Mouse (Mus musculus) midbrain, embryonic 11.5 days (tissue): ENCODE data around the gene Olfr209. TPM values are rescaled to one million over a fixed set of nuclear protein-coding genes. Genes with fewer than 3 reads are reported as not detected.
"Not testable (repeated sequence)": the region's sequence is repeated elsewhere in the genome, so short reads cannot be mapped to it uniquely, and the experiment has no call there.

ENCODE experiments used
- ATAC-seq: fragments of 200-750 bp; cut with Nextera tagmentation; 2 replicates; pipeline ENCODE4 v1.8.0; 2017; ENCODE audit warnings: moderate TSS enrichment, moderate library complexity; ENCODE audit not compliant: low FRiP score
- DNase-seq: peaks from one replicate; pipeline ENCODE4 v3.0.0; 2015; ENCODE audit warnings: low spot score; ENCODE audit errors: missing footprints
- H3K27ac ChIP-seq: fragments of 300-500 bp; sonication (generic); 2 replicates; pipeline ENCODE4 v1.5.1; 2014; ENCODE audit warnings: low read depth, low read length
- H3K27me3 ChIP-seq: fragments of 300-500 bp; sonication (generic); 2 replicates; pipeline ENCODE4 v1.6.1; 2014; ENCODE audit warnings: mild to moderate bottlenecking, low read length, moderate library complexity, mixed read lengths; ENCODE audit not compliant: control insufficient read depth, insufficient read depth
- H3K36me3 ChIP-seq: fragments of 300-500 bp; sonication (generic); 2 replicates; pipeline ENCODE4 v1.6.1; 2014; ENCODE audit warnings: mild to moderate bottlenecking, low read length, moderate library complexity, mixed read lengths; ENCODE audit not compliant: control insufficient read depth, insufficient read depth
- H3K4me1 ChIP-seq: fragments of 300-500 bp; sonication (generic); 2 replicates; pipeline ENCODE4 v1.6.1; 2014; ENCODE audit warnings: low read length; ENCODE audit not compliant: control insufficient read depth, insufficient read depth
- H3K4me2 ChIP-seq: fragments of 300-500 bp; sonication (generic); 2 replicates; pipeline ENCODE4 v1.6.1; 2014; ENCODE audit warnings: mild to moderate bottlenecking, moderate library complexity
- H3K4me3 ChIP-seq: fragments of 300-500 bp; sonication (generic); 2 replicates; pipeline ENCODE4 v1.5.1; 2014; ENCODE audit warnings: low read depth, low read length
- H3K9ac ChIP-seq: fragments of 300-500 bp; sonication (generic); 2 replicates; pipeline ENCODE4 v1.6.1; 2014; ENCODE audit warnings: low read length
- H3K9me3 ChIP-seq: fragments of 300-500 bp; sonication (generic); 2 replicates; pipeline ENCODE4 v1.6.1; 2016; ENCODE audit warnings: low read length; ENCODE audit not compliant: control insufficient read depth
- WGBS: fragments of 180-500 bp; shearing (Covaris S2); extraction: QIAGEN DNeasy Blood & Tissue Kit; methylation state at CpG from one replicate; pipeline ENCODE4 v1.1.7; 2014; 5-methylcytosine and 5-hydroxymethylcytosine counted together
- polyA plus RNA-seq: library from polyadenylated mRNA; unstranded; fragments of >200 nt; fragmentation: Nextera tagmentation; extraction: Ambion mirVana; gene quantifications from 2 replicates; pipeline ENCODE4 v1.2.1, GENCODE M21; 2014

The Olfr209 gene
- polyA plus RNA-seq, 1 experiment from 2014 or later: not detected

GRCm38 (mm10) chr16:59349146-59349545, 14.6 kb downstream of the Olfr209 start, which contains the start of gene Olfr206:
Olfr206 (minus strand) TSS chr16:59349246.
- H3K36me3 ChIP-seq: no peaks in the 10 kb centered on the region
- no peak within 1 kb of the TSS for H3K9ac ChIP-seq
- H3K27ac ChIP-seq: no peak within 1 kb of the TSS
- no peaks in the 10 kb centered on the region for H3K27me3 ChIP-seq
- no peaks in the 10 kb centered on the region for H3K4me1 ChIP-seq
- H3K4me2 ChIP-seq: no peak within 1 kb of the TSS
- H3K4me3 ChIP-seq: no peak within 1 kb of the TSS
- 73% methylated on average over 1 of the region's 1 CpGs for WGBS
- peak; percentile 67 for DNase-seq
- H3K9me3 ChIP-seq: no peaks in the 10 kb centered on the region
- no peak for ATAC-seq

GRCm38 (mm10) chr16:59331038-59331437, 32.8 kb downstream of the Olfr209 start, which contains the start of gene Olfr205:
Olfr205 (minus strand) TSS chr16:59331138.
- H3K4me2 ChIP-seq: no peak within 1 kb of the TSS
- no peaks in the 10 kb centered on the region for H3K27me3 ChIP-seq
- no peaks in the 10 kb centered on the region for H3K36me3 ChIP-seq
- no peak for ATAC-seq
- DNase-seq: no peak
- H3K4me3 ChIP-seq: no peak within 1 kb of the TSS
- no peak within 1 kb of the TSS for H3K9ac ChIP-seq
- no peak within 1 kb of the TSS for H3K27ac ChIP-seq
- no peaks in the 10 kb centered on the region for H3K4me1 ChIP-seq
- H3K9me3 ChIP-seq: no peaks in the 10 kb centered on the region

GRCm38 (mm10) chr16:59323262-59323661, 40.5 kb downstream of the Olfr209 start:
- ATAC-seq, DNase-seq, H3K36me3 ChIP-seq, H3K4me3 ChIP-seq, H3K4me2 ChIP-seq, H3K27ac ChIP-seq, H3K4me1 ChIP-seq, H3K9ac ChIP-seq, H3K9me3 ChIP-seq, H3K27me3 ChIP-seq: not testable (repeated sequence)
- 72% methylated on average over 1 of the region's 1 CpGs for WGBS

- Histone ChIP-seq H3K27me3 (no peaks in the 10 kb centered on the region), H3K4me1 (no peaks in the 10 kb centered on the region), H3K4me2 (no peak within 1 kb of the TSS), H3K9ac (no peak within 1 kb of the TSS), H3K9me3 (no peaks in the 10 kb centered on the region), H3K36me3 (no peaks in the 10 kb centered on the region), H3K4me3 (no peak within 1 kb of the TSS), H3K27ac (no peak within 1 kb of the TSS)
- no peak for DNase-seq
- ATAC-seq: no peak
Measured at GRCm38 (mm10) chr16:59318148-59318547, 45.6 kb downstream of the Olfr209 start, which contains the start of gene Olfr204. Olfr204 (minus strand) TSS chr16:59318248.

Other genes starting within 250 kb of the Olfr209 start
- gene Olfr194, start 242.9 kb downstream of the Olfr209 start, polyA plus RNA-seq: not detected in 2 replicates
- not detected in 2 replicates for gene Olfr195, start 216.9 kb downstream of the Olfr209 start, polyA plus RNA-seq
- not detected in 2 replicates for gene Olfr196, start 193.5 kb downstream of the Olfr209 start, polyA plus RNA-seq
- gene Olfr198, start 160.5 kb downstream of the Olfr209 start, polyA plus RNA-seq: not detected in 2 replicates
- not detected in 2 replicates for gene Olfr199, start 144.2 kb downstream of the Olfr209 start, polyA plus RNA-seq
- gene Olfr201, start 91.4 kb downstream of the Olfr209 start, polyA plus RNA-seq: not detected in 2 replicates
- gene Olfr202, start 77.2 kb downstream of the Olfr209 start, polyA plus RNA-seq: not detected in 2 replicates
- not detected in 2 replicates for gene Olfr203, start 65.1 kb downstream of the Olfr209 start, polyA plus RNA-seq
- not detected in 2 replicates for gene Olfr204, start 45.7 kb downstream of the Olfr209 start, polyA plus RNA-seq
- not detected in 2 replicates for gene Olfr205, start 32.9 kb downstream of the Olfr209 start, polyA plus RNA-seq
- gene Olfr206, start 14.7 kb downstream of the Olfr209 start, polyA plus RNA-seq: not detected in 2 replicates
- 0.08 and 0.33 TPM in 2 replicates for gene Gabrr3, start 43.3 kb upstream of the Olfr209 start, polyA plus RNA-seq
- 26.1 and 31.0 TPM in 2 replicates for gene Riox2, start 107.8 kb upstream of the Olfr209 start, polyA plus RNA-seq
- 6.2 and 6.5 TPM in 2 replicates for gene Crybg3, start 237.0 kb upstream of the Olfr209 start, polyA plus RNA-seq